Mouse (Mus musculus) spleen, postnatal 14 days (tissue): ENCODE measurements around the gene Cebpa.

Experiments used
- DNase-seq, 2 experiments: peaks; one replicate each; pipeline ENCODE4 v3.0.0; 2021 to 2022; ENCODE audit warnings: low spot score in 2 of 2

Cebpa gene

DNA sequence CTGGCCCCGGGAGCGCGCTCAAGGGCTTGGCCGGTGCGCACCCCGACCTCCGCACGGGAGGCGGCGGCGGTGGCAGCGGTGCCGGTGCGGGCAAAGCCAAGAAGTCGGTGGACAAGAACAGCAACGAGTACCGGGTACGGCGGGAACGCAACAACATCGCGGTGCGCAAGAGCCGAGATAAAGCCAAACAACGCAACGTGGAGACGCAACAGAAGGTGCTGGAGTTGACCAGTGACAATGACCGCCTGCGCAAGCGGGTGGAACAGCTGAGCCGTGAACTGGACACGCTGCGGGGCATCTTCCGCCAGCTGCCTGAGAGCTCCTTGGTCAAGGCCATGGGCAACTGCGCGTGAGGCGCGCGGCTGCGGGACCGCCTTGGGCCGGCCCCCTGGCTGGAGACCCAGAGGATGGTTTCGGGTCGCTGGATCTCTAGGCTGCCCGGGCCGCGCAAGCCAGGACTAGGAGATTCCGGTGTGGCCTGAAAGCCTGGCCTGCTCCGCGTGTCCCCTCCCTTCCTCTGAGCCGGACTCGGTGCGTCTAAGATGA lies 1.1 kb downstream of the Cebpa start:
- no peak for DNase-seq

DNA sequence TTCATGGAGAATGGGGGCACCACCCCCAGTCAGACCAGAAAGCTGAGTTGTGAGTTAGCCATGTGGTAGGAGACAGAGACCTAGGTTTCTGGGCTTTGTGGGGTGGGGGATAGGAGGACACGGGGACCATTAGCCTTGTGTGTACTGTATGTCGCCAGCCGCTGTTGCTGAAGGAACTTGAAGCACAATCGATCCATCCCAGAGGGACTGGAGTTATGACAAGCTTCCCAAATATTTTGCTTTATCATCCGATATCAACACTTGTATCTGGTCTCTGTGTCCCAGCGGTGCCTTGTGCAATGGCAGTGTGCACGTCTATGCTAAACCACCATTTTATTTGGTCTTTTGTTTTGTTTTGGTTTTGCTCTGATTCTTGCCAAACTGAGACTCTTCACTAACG lies 2.1 kb downstream of the Cebpa start:
- DNase-seq = no peak

DNA sequence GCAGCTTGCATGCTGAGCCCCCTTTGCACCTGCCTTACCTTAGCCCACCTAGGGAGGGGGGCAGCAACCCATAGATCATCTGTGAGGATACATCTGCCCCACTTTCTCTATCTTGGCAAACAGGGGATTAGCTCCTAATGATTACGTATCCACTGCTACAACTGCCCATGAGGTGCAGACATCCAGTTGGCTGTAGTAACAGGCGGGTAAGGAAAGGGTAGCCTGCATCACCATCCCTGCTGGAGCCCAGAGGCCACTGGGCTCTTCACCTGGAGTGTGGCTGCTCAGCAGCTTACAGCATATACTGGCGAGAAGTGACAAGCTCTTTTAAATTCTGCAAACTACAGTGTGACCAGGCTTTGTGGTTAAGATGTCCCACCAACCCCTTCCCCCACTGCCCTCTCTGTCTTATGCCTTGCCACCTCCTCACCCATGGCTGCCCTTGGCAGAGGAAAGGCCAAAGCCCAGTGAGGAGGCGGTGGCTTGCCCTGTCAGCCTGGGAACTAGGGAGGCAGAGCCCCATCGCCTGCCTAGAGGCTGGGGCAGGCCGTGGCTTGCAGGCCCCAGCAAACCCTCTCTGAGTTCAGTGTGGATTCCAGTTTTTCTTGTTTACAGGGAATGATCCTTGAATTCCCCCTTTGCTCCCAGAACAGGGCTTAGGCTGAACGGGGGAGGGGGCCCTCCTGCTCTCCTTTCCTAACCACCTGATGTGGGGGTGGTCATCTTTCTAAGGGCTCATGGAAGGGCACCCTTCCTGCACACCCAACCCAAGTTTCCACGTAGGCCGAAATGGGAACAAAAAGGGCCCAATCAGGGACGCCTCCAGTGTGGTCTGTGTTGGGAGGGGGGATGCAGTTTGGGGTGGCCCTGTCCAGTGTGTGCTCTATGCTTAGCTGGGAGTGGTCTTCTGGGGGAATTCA lies 3.6 kb downstream of the Cebpa start:
- DNase-seq = no peak

DNA sequence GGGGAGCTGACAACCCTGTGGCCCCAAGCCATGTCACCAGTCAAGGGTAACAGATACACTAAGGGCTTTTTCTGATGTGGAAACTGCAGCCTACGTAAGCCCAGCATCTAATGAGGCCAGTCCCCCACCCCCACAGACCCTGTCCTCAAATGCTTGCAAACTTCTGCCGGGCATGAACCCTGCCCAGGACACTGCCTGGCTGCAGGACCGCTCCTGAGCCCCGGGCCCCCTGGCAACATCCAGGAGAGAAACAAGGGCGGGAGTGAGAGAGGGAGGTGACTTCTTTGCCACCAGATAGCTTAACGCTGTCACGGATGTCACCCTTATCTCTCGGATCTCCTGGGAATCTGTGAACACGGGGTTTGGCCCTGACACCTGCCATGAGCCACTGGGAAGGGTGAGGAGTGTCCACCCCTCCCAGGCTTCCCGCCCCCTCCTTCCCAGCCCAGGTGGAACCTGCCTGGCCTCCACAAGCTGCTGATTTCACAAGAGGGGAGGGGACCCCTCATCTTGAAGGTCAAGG lies 4.4 kb downstream of the Cebpa start:
- DNase-seq = no peak

DNA sequence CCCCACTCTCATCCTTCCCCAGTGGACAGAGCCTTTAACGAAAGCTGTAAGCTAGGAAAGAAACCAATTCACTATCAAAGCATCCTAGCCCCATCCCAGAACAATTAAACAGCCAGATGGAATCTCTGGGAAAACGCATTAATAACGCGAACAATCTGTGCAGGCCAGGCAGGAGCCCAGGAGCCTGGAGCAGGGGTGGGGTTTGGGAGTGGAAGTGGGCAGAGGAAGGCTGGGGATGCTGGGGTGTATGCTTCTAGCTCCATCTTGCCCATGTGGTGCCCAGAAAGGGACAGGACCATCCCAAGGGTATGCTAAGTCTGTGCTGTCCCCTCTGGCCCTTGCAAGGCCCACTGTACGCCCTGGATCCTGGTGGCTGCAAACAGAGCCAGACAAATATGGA lies 5.1 kb downstream of the Cebpa start:
- DNase-seq = no peak

DNA sequence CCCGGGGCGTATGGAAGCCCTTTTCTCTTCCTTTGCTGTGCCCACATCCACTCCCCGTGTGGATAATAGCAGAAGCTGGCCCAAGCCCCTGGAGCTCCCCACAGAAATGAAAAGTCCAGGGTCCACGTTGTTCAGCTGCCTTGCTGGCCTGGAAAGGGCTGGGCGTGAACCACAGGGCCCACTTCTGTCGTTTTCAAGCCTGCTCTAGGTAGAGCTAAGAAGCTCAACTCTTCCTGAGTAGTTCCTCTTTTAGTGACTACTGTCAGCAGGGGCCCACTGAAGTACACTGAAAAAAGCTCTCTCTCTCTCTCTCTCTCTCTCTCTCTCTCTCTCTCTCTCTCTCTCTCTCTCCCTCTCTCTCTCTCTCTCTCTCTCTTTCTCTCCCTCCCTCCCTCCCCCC lies 5.7 kb downstream of the Cebpa start:
- DNase-seq = no peak

DNA sequence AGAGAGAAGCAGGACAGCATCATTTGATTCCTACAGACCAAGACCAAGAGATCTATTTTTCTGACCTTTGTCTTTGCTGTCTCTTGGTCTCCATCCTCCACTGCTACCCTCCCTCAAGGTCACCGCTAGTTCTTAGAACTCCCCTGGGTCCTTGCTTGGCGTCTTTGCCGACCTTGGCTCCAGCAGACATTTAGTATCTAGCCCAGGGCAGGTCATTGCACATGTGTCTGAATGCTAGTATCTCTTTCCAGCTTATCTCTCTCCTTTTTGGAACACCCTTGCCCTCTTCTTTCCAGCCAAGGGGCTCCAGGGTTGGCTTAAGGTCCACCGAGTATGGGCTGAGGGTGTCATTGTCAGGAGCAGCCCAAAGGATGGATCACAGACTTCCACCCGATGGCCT lies 6.9 kb downstream of the Cebpa start:
- no peak for DNase-seq

DNA sequence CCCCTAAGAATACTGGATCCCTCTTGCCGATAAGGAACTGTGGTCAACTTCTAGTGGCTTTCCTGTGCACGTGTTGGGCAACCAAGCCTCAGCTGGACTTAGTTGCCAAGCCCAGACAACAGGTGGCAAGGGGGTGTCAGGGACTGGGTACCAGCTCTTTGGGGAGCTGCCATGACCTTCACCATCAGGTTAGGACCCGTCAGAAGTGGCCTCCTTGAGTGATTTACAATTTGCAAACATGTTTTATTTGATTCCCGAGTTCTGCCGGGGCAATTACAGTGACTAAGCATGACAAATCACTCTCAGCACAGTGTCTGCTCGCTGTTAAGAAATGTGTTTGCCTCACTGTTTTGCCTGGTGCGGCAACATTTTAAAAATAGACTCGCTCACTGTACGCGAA lies 7.9 kb downstream of the Cebpa start:
- no peak for DNase-seq

DNA sequence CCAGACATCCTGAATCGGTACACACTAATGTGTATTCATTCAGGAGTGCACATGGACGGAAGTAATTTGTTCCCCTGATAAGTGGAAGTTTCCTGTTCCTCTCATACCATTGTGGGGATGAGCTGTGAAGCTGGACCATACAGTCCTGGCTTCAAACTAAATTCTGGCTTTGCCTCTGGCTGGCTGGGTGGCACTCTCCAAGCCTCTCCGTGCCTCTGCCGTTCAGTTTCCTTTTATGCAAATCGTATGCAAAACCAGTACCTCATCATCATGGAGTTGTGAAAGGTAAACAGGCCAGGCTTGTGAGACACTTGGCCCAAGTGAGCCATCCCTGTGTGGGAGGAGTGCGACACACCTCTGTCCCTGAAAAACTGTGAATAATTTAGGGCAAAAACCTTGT lies 8.6 kb downstream of the Cebpa start:
- no peak for DNase-seq

DNA sequence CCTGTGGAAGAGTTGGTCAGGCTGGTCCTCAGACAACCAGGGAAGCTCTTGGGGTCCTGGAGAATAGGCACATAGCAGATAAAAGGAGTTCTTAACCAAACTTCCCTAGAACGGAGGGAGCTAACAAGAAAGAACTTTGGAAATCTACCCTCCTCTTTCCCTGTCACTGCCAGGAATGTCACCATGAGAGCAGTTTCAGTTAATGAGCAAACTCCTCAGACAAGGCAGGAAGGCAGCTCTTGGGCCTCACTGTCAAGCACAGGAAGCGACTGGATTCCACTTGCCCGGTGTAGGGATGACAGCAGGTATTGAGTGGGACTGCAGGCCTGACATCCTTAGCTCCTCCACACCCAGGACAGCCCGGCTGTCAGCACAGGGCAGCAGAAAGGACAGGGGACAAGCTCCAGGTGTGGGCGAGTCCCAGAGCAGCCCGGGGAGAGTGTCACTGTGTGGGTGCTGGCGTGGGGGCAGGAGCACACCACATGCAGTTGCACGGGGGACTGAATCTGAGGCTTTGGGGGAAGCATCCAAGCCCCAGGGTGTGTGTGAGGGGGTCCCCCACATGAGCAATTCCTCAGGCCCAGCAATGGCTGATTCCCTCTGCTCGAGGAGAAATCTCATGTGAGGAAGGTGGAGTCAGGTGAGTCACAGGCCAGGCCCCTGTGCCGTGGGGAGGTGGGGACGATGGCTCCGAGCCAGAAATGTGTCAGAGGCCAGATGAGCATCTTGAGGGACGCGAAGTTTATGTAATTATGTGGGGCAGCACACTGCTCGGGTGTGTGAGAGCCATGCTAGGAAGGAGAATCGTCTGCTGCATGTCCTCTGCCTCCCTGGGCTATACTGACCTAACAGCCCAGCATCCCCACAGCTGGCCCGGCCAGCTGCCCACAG lies 9.8 kb downstream of the Cebpa start:
- DNase-seq = no peak

DNA sequence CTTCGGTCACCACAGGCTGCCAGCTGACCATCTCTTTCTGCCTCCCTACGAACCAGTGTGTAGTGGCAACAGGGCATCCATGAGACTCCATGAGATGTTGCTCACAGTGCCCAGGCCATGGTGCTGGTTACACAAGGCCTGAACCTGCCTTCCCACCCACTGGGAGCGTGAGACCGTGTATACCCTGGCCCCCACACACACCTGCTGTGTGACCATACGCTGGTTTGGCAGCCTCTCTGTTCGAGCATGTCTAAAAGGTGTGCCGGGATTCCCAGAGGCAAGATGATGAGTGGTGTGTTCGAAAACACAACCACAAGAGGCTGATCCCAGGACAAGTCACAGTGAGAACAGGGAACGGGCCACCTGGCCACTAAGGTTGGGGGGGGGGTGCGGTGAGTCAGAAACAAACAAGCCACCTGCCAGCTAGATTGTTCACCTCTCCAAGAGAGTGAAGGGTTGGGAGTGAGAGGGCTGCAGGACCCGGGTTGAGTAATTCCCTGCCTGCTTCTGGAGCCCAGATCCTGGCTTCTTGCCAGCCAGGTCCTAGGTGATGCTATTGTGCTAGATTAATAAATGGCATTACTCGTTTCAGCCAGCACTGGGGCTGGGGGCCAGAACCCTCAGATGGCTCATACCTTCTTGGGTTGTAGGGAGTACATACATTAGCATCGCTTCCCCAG lies 11.1 kb downstream of the Cebpa start:
- DNase-seq = no peak

DNA sequence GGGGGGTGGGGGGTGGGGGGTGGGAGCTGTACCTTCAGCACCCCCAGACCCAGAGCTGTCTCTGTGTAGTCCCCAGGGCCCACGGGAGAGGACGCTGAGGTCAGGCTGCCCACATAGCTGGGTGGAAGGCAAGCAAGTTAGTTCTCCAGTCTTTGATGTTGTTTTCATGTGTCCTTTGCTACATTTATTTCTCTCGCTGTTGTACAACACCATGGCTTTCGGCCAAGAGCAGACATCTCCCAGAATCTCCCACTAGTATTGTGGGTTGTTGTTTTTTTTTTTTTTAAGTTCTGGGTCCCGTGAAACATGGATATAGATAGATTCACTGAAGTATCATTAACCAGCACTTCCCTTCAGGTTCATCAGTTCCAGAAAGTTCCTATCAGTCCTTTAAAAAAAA lies 11.8 kb downstream of the Cebpa start:
- DNase-seq = no peak

DNA sequence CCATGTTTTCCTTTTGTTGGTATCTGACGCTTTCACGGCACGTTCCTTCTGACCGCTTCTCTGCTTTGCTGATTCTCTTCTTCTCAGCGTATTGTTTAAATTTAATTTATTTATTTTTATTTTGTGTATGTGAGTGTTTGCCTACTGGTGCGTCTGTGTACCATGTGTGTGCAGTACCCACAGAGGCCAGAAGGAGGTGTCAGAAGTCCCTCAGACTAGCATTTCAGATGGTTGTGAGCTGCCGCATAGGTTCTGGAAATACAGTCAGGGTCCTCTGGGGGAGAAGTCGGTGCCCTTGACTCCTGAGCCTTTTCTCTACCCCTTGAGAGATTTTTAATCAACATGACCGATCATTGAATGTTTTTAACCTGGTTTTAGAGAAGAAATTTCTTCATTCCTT lies 12.5 kb downstream of the Cebpa start:
- DNase-seq = no peak

DNA sequence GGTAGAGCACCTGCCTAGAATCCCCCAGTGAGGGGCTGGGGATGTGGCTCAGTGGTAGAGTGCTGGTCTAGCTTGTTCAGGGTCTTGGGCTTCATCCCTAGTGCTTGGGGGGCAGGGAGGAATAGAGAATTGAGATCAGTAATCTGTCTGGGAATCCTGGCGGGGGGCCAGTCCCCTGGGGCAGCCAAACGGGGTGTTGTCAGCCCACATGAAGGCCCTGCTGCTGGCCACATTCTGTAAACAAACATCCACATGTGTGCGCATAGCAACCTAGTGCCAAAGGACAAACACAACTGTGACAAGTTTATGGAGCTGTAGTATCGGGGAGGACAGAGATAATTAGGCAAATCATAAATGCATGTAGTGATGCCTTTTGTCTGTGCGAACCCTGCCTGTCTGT lies 15.5 kb downstream of the Cebpa start:
- DNase-seq = no peak

DNA sequence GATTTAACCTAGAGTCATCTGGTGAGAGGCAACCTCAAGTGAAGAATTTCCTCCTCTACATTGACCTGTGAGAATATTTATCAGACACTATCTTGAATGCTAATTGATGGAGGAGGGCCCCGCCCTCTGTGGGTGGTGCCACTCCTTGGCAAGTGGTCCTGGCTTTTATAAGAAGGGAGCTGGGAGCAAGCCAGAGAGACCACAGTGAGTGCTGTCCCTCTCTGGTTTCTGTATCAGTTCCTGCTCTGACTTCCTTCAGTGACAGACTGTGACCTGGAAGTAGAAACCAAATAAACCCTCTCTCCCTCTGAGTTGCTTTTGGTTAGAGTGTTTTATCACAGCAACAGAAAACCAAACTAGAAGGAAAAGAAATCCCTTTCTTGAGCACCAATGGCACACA lies 18.4 kb downstream of the Cebpa start:
- DNase-seq = no peak

DNA sequence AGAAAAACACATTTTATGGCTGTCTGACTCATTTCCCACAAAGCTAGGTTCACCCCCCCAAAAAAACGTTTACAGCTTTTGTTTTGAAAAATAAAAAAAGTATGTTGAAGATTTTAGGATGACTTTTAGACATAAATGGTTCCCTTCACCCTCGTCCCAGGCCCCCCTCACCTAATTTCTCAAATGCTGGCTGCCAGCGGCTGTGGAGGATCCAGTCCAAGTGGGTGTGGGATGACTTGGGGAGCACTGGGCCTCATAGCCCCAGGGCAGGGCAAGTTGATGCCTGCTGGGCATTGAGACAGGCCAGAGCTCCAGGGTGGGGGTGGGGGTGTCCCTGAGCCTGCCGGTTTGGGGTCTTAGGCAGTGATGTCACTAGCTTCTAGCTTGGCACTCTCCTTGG lies 19.4 kb downstream of the Cebpa start:
- DNase-seq = no peak

DNA sequence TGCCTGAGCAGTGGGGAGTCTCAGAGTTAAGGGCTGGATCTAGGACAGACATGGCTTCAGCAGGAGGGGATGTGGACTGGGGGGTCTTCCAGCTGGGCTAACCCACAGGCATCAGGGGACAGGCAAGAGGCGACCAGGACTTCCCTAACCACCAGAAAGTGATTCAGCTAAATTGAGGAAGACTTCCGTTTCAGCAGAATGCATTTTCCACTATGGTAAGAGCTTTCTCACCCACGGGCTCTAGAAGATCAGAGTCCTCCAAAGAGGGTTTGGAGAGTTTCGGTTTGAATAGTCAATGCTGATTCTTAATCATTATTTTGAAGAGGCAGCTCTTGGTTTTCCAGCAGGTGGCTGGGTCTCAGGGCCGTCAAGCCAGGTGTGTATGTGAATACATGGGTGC lies 20.8 kb downstream of the Cebpa start:
- DNase-seq = no peak

DNA sequence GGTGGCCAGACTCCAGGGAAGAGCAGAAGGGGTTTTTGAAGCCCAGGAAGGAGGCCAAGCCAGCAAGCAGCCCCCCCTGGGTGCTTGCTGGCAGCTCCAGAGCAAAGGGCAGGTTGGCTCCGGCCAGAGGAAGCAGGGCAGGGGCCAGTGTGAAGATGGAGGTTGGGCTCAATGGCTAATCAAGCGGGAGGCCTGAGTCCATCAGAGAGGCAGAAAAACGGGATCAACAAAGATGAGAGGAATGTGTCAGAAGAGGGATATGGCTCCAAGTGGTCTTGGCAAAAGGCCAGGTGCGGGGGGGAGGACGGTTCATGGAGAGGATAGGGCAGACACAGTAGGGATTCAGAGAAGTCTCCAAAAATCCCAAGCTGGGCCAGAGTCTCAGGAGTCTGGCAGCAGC lies 22.4 kb downstream of the Cebpa start:
- no peak for DNase-seq

DNA sequence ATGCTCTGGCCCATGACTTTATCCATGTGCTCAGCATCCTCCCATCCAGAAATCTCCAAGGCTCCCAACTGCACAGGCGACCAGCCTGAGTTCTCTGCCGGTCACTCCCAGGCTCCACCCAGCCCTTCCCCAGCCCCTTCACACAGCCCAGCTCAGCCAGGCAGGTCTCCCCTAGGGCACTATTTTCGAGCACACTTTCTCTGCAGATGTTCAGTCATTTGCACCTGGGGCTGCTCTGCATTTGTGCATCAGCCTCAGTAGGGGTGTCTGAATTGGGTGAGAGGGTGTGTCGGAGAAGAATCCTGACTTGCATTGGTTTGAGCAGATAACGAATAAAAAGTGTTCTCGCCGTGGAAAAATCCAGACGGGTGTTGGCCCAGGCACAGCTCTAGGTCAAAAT lies 23.4 kb downstream of the Cebpa start:
- DNase-seq = no peak

DNA sequence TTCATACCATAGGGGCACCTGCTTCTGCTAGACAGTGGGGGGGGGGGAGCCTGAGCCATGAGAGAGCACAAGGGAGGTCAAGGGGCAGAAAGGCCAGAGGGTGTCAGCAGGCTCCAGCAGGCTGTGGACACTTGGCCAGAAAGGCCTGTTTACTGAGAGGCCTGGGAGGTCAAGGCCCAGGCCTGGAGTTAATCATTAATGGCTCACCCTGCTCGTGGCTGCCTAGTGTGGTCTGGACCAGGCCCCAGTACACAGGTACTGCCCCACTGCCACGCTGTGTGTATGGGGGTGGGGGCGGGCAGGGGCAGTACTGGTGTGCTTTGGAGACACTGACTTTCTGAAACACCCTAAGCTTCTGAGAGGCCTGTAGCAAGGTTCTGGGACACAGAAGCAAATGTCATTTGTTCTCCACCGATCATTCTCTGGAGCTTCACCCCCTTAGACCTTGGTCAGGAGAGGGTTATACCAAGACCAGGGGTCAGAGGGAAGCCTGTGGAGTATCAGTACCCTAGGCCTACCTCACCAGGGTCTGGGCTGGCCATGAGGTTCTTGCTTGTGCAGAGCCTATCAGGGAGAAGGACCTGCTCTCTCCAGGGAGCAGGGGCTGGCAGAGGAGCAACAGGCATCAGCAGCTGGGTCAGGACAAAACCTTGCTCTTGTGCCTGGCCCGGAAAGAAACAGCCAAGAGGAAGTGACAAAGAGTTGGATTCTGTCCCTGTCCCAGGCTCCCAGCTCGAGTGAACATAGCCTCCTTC lies 24.9 kb downstream of the Cebpa start:
- DNase-seq = no peak

DNA sequence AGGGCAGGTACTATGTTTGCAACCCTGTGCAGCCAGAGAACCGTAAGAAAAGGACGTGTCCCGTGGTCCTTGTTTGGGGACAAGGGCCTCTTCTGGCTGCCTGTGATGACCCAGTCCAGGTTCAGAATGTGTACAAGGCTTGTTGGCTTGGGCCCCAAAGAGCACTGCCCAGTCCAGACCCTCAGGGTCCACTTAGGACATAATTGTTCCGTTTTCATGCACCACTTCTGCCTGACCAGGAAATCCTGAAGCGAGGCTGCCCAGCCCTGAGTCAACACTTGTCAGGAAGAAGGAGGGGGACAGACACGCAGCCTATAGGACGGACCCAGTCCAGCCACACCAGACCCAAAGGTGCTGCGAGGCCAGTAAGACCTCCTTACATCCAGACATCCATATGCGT lies 26.0 kb downstream of the Cebpa start:
- no peak for DNase-seq
